Mouse (Mus musculus) neutrophil, adult 65 days (primary cell): Measurements from ENCODE around the gene Fam53a. TPM values are rescaled to one million over a fixed set of nuclear protein-coding genes. Genes with fewer than 3 reads are reported as not detected.

Source experiments
- total RNA-seq: library from RNA; stranded (reverse); gene quantifications from 2 replicates; pipeline ENCODE4 v1.2.4, GENCODE M21; 2023

The Fam53a gene
- 5.5 and 6.4 TPM in 2 replicates for total RNA-seq

GRCm38 (mm10) chr5:33629301-33629987, at the start of gene Fam53a, which contains the start of gene Gm9903:
Gene Fam53a (minus strand): TSS chr5:33629635.
Gene Gm9903 (plus strand): TSS chr5:33629925.

GRCm38 (mm10) chr5:33657787-33658663, 28.6 kb upstream of the Fam53a start, which contains the start of the genes Tacc3 and Tmem129:
Gene Tacc3 (plus strand): TSS chr5:33658128.
Gene Tmem129 (minus strand): TSS chr5:33658416.

GRCm38 (mm10) chr5:33651921-33652782, 22.7 kb upstream of the Fam53a start, which contains the start of gene Slbp:
Gene Slbp (minus strand): TSS chr5:33652574.

Other genes with a start within 250 kb of the Fam53a start
- gene Nkx1-1, start 195.7 kb downstream of the Fam53a start, total RNA-seq = not detected in 2 replicates
- gene Gm9903, start 290 bp upstream of the Fam53a start, total RNA-seq = not detected in 2 replicates
- 84.9 and 98.5 TPM in 2 replicates for gene Slbp, start 22.9 kb upstream of the Fam53a start, total RNA-seq
- gene Tacc3, start 28.5 kb upstream of the Fam53a start, total RNA-seq = 60.0 and 66.8 TPM in 2 replicates
- 5.7 and 8.0 TPM in 2 replicates for gene Tmem129, start 28.8 kb upstream of the Fam53a start, total RNA-seq
- gene Fgfr3, start 92.0 kb upstream of the Fam53a start, total RNA-seq = 0.41 TPM in 1 of 2 replicates, not detected in the other
- gene Letm1, start 153.2 kb upstream of the Fam53a start, total RNA-seq = 31.1 and 42.5 TPM in 2 replicates
- 52.8 and 71.2 TPM in 2 replicates for gene Nsd2, start 191.1 kb upstream of the Fam53a start, total RNA-seq